ENCODE assay signal across 24 mouse cellular contexts in genomic region chr3:84569587-84569986, GRCm38 (mm10). TPM values are rescaled to one million over a fixed set of nuclear protein-coding genes. Genes with fewer than 3 reads are reported as not detected.
DNase-seq lines count a peak whose midpoint lies in the region; ATAC-seq and TF ChIP-seq lines count a peak whose summit lies in the region.
"Had no signal": no experiment of that assay in that cellular context is flagged by ENCODE, and none has a peak within 500 bp of the region (broad histone marks: within the 10 kb centered on the region; RNA-seq: fewer than 3 reads in every experiment).

No protein-coding gene starts in this region.

- peak; percentile 59 for ATAC-seq in granulocyte monocyte progenitor cell, adult 5-6 weeks (replicated peaks; ENCODE audit: poor library complexity, severe bottlenecking)
- ATAC-seq: forebrain, embryonic 16.5 days; intestine, postnatal 0 days had no signal

- TF ChIP-seq CTCF in gastrocnemius, adult 2 months (IDR thresholded peaks at IDR 0.05) = no peak

- no peak for DNase-seq in gastrocnemius, adult 2 months
- no peak for DNase-seq in gastrocnemius, postnatal 14 days
- peak; percentile 34 for DNase-seq in CD4-positive helper T cell, adult 2 months (ENCODE audit: low read depth, low spot score)
- DNase-seq in adrenal gland, adult 8-10 months = no peak
- no peak for DNase-seq in Muller cell, postnatal 12 days (ENCODE audit: inconsistent ontology term)
- no peak for DNase-seq in lung, postnatal 14 days
- DNase-seq: cerebellum, adult 8-10 months; liver; lung, postnatal 10 days; thymus, adult 18-20 months; thymus, postnatal 4 days had no signal

- no peaks in the 10 kb centered on the region for H3K36me3 ChIP-seq in myocyte (ENCODE audit: control insufficient read depth, insufficient read depth)
- H3K36me3 ChIP-seq: hindbrain, embryonic 15.5 days; kidney, embryonic 15.5 days; midbrain, embryonic 10.5 days had no signal

- no peaks in the 10 kb centered on the region for H3K27me3 ChIP-seq in myocyte (ENCODE audit: control insufficient read depth, insufficient read depth, insufficient read length)
- H3K27me3 ChIP-seq: embryonic facial prominence, embryonic 13.5 days; heart, embryonic 13.5 days; hindbrain, embryonic 15.5 days; kidney, embryonic 15.5 days had no signal

- intact Hi-C loops in gastrocnemius, adult 2 months (cut with DNase I) = no loop called here
- intact Hi-C loops in gastrocnemius, postnatal 14 days (cut with DNase I; ENCODE audit: low total_unique reads) = no loop called here

- H3K79me2 ChIP-seq in myocyte (ENCODE audit: control insufficient read depth, insufficient read depth) = peaks cover 97% of the 10 kb centered on the region

- H3K27ac ChIP-seq in gastrocnemius, adult 2 months = peak overlapping the region; percentile 16; the same call in 1 of the 2 replicates
- H3K27ac ChIP-seq: embryonic facial prominence, embryonic 13.5 days; heart, embryonic 13.5 days; hindbrain, embryonic 15.5 days; kidney, embryonic 15.5 days; layer of hippocampus, adult 2 months; midbrain, embryonic 10.5 days had no signal

- H3ac ChIP-seq in myocyte (ENCODE audit: control insufficient read depth, insufficient read length) = no peak overlapping the region

- H3K4me2 ChIP-seq in myocyte (ENCODE audit: low read depth) = peak overlapping the region; percentile 56
- H3K4me2 ChIP-seq: embryonic facial prominence, embryonic 13.5 days; heart, embryonic 13.5 days; hindbrain, embryonic 15.5 days; kidney, embryonic 15.5 days had no signal

- no peak overlapping the region for H3K4me3 ChIP-seq in gastrocnemius, adult 2 months
- H3K4me3 ChIP-seq in myocyte = no peak overlapping the region
- H3K4me3 ChIP-seq: embryonic facial prominence, embryonic 13.5 days; heart, embryonic 13.5 days; hindbrain, embryonic 15.5 days; kidney, embryonic 15.5 days; layer of hippocampus, adult 2 months; midbrain, embryonic 10.5 days had no signal

- no peak for TF ChIP-seq POLR2A in myocyte (IDR thresholded peaks at IDR 0.05; ENCODE audit: insufficient read length, low read depth)

TF ChIP-seq in myocyte, 11 proteins besides CTCF, POLR2A, EP300 and RAD21:
- TF ChIP-seq MAX (IDR thresholded peaks at IDR 0.05; ENCODE audit: low read depth) (no peak), MYOD1 (IDR thresholded peaks at IDR 0.05; ENCODE audit: control insufficient read depth in 1 of 3, insufficient read length in 2 of 3, low read depth in 2 of 3) (no peak), POLR2AphosphoS2 (IDR thresholded peaks at IDR 0.05; ENCODE audit: insufficient read length, low read depth) (no peak), TCF12 (IDR thresholded peaks at IDR 0.05; ENCODE audit: insufficient read depth, poor library complexity, severe bottlenecking) (no peak), REST (IDR thresholded peaks at IDR 0.05; ENCODE audit: insufficient read depth, insufficient read length) (no peak), USF1 (IDR thresholded peaks at IDR 0.05; ENCODE audit: low read depth) (no peak), SRF (IDR thresholded peaks at IDR 0.05; ENCODE audit: control insufficient read depth, insufficient read length, low read depth) (no peak), MYOG (IDR thresholded peaks at IDR 0.05; ENCODE audit: control insufficient read depth in 1 of 3, insufficient read depth in 1 of 3, insufficient read length in 2 of 3, low read depth in 2 of 3) (no peak), CEBPB (IDR thresholded peaks at IDR 0.05; ENCODE audit: insufficient read depth, poor library complexity, severe bottlenecking) (no peak), TCF3 (IDR thresholded peaks at IDR 0.05; ENCODE audit: insufficient read length, low read depth) (no peak), E2F4 (IDR thresholded peaks at IDR 0.05; ENCODE audit: insufficient read depth) (no peak)

RNA-seq across cellular contexts. Expression of gene Arfip1, which starts 12.8 kb away (rescaled TPM):
- 10 to 100 TPM in 1 of 2 experiments, 1 to 10 TPM in 1; 9.2 to 11.2 TPM for total RNA-seq in gastrocnemius, adult 2 months (2021)
- total RNA-seq in gastrocnemius, postnatal 14 days (2021) = 10 to 100 TPM; 14.0 to 17.4 TPM
- total RNA-seq in granulocyte monocyte progenitor cell, adult 5-6 weeks (2014; fragmentation: Nextera tagmentation) = 11.5 and 18.5 TPM in 2 replicates
- total RNA-seq in granulocyte monocyte progenitor cell, adult 5-6 weeks (2017) = 40.3 and 49.1 TPM in 2 replicates
- 28.2 TPM for polyA plus RNA-seq in myocyte (2012; fragmentation: generic; extraction: Trizol)
- 10 to 100 TPM; 47.6 to 58.3 (median 54.6) TPM for total RNA-seq in adrenal gland, adult 8-10 months (2022)

RNA-seq across cellular contexts. Expression of gene Tigd4, which starts 23.8 kb away (rescaled TPM):
- total RNA-seq in gastrocnemius, adult 2 months (2021) = 10 to 100 TPM in 1 of 2 experiments, 1 to 10 TPM in 1; 6.0 to 18.3 TPM
- total RNA-seq in gastrocnemius, postnatal 14 days (2021) = 10 to 100 TPM; 11.1 to 14.2 TPM
- total RNA-seq in granulocyte monocyte progenitor cell, adult 5-6 weeks (2014; fragmentation: Nextera tagmentation) = not detected in 2 replicates
- total RNA-seq in granulocyte monocyte progenitor cell, adult 5-6 weeks (2017) = not detected in 2 replicates
- polyA plus RNA-seq in myocyte (2012; fragmentation: generic; extraction: Trizol) = 0.01 TPM
- total RNA-seq in adrenal gland, adult 8-10 months (2022) = under 1 TPM in 2 of 4 experiments, not detected in 2; 0.06 to 0.18 TPM
- total RNA-seq: ES-E14 had no signal
- polyA plus RNA-seq: gonadal fat pad, adult 2 months; hindbrain, embryonic 15.5 days; intestine, postnatal 0 days; midbrain, embryonic 10.5 days; neural tube, embryonic 14.5 days had no signal

Comparison
In these comparisons a context has a peak if more than half of its experiments do, and no peak if none do; other contexts are left out.
1. RNA of gene Tigd4, which starts 23.8 kb away (total RNA-seq): 6.0 to 18.3 TPM in gastrocnemius, adult 2 months and 11.1 to 14.2 TPM in gastrocnemius, postnatal 14 days; 0.06 to 0.18 TPM in adrenal gland, adult 8-10 months and not detected in granulocyte monocyte progenitor cell, adult 5-6 weeks; every median in the first group is over 4 times any median in the second.